Mouse (Mus musculus): ENCODE data around the gene Gm21093.
"Not testable (repeated sequence)": the region's sequence is repeated elsewhere in the genome, so short reads cannot be mapped to it uniquely, and the experiment has no call there.

The Gm21093 gene

GRCm38 (mm10) chr4:42034626-42035025 is at the start of gene Gm21093:
Gm21093 (minus strand) TSS chr4:42034726.
- not testable (repeated sequence) for DNase-seq (ENCODE audit: low spot score)
